Mouse (Mus musculus) stomach, postnatal 0 days (tissue): ENCODE results near the gene Ifi211. TPM values are rescaled to one million over a fixed set of nuclear protein-coding genes. Genes with fewer than 3 reads are reported as not detected.
"Not testable (repeated sequence)": the region's sequence is repeated elsewhere in the genome, so short reads cannot be mapped to it uniquely, and the experiment has no call there.

Experiments used
- ATAC-seq: fragments of 200-750 bp; cut with Nextera tagmentation; 2 replicates; pipeline ENCODE4 v1.8.0; 2017; ENCODE audit not compliant: low FRiP score, low TSS enrichment
- DNase-seq: peaks from one replicate; pipeline ENCODE4 v3.0.0-alpha.2; 2016; ENCODE audit warnings: low spot score
- H3K27ac ChIP-seq: fragments of 300-500 bp; sonication (generic); replicated peaks from 2 replicates; pipeline ENCODE4 v1.5.1; 2014; ENCODE audit warnings: mild to moderate bottlenecking, control low read depth
- H3K27me3 ChIP-seq: fragments of 300-500 bp; sonication (generic); 2 replicates; pipeline ENCODE4 v1.6.1; 2014; ENCODE audit warnings: low read length; ENCODE audit not compliant: control insufficient read depth, insufficient read depth
- H3K36me3 ChIP-seq: fragments of 300-500 bp; sonication (generic); 2 replicates; pipeline ENCODE4 v1.6.1; 2014; ENCODE audit warnings: low read length, mixed read lengths; ENCODE audit not compliant: control insufficient read depth, insufficient read depth
- H3K4me1 ChIP-seq: fragments of 300-500 bp; sonication (generic); replicated peaks from 2 replicates; pipeline ENCODE4 v1.6.1; 2014; ENCODE audit warnings: antibody characterized with exemption; ENCODE audit not compliant: control insufficient read depth, insufficient read depth
- H3K4me2 ChIP-seq: fragments of 300-500 bp; sonication (generic); replicated peaks from 2 replicates; pipeline ENCODE4 v1.6.1; 2014; ENCODE audit warnings: low read depth, mild to moderate bottlenecking, control low read depth, moderate library complexity
- H3K4me3 ChIP-seq: fragments of 300-500 bp; sonication (generic); 2 replicates; pipeline ENCODE4 v1.5.1; 2014; ENCODE audit warnings: low read depth, low read length, control low read depth
- H3K9ac ChIP-seq: fragments of 300-500 bp; sonication (generic); 2 replicates; pipeline ENCODE4 v1.6.1; 2014; ENCODE audit warnings: mild to moderate bottlenecking, low read length, control low read depth, mixed read lengths
- H3K9me3 ChIP-seq: fragments of 300-500 bp; sonication (generic); 2 replicates; pipeline ENCODE4 v1.6.1; 2016; ENCODE audit warnings: low read length; ENCODE audit not compliant: control insufficient read depth
- CTCF ChIP-seq: IDR thresholded peaks from 2 replicates; pipeline ENCODE4 v1.5.1; 2016; ENCODE audit warnings: antibody characterized with exemption, low read depth, mild to moderate bottlenecking, moderate library complexity
- EP300 ChIP-seq: optimal IDR thresholded peaks from 2 replicates; pipeline ENCODE3; 2016; ENCODE audit warnings: antibody characterized with exemption
- WGBS: fragments of 180-500 bp; shearing (Covaris S2); extraction: QIAGEN DNeasy Blood & Tissue Kit; methylation state at CpG from one replicate; pipeline ENCODE4 v1.1.7; 2014; 5-methylcytosine and 5-hydroxymethylcytosine counted together
- polyA plus RNA-seq: library from polyadenylated mRNA; unstranded; fragments of >200 nt; fragmentation: Nextera tagmentation; extraction: Ambion mirVana; gene quantifications from 2 replicates; pipeline ENCODE4 v1.2.1, GENCODE M21; 2015

Ifi211 gene
- polyA plus RNA-seq, 1 experiment from 2014 or later = 1.4 TPM

GRCm38 (mm10) chr1:173941924-173942779, 29.3 kb upstream of the Ifi211 start, which contains the start of the genes Mndal and Ifi203:
Gene Mndal, minus strand, starts transcription at chr1:173942491.
Gene Ifi203, minus strand, starts transcription at chr1:173942672.
- ATAC-seq, H3K4me2 ChIP-seq, H3K4me1 ChIP-seq, H3K36me3 ChIP-seq, DNase-seq, H3K27ac ChIP-seq, H3K27me3 ChIP-seq, H3K9me3 ChIP-seq, H3K4me3 ChIP-seq, H3K9ac ChIP-seq: not testable (repeated sequence)
- 37% methylated on average over 3 of the region's 3 CpGs for WGBS

- not testable (repeated sequence) for DNase-seq, ATAC-seq, H3K36me3 ChIP-seq, H3K4me1 ChIP-seq, H3K27me3 ChIP-seq, H3K9ac ChIP-seq, H3K9me3 ChIP-seq, H3K4me3 ChIP-seq, H3K4me2 ChIP-seq, H3K27ac ChIP-seq
- WGBS = 75% methylated on average over 2 of the region's 2 CpGs
Observed at GRCm38 (mm10) chr1:173941522-173941921, 28.7 kb upstream of the Ifi211 start.

- not testable (repeated sequence) for H3K4me2 ChIP-seq, H3K27me3 ChIP-seq, H3K27ac ChIP-seq, H3K4me1 ChIP-seq, H3K9me3 ChIP-seq, H3K4me3 ChIP-seq, DNase-seq, ATAC-seq, H3K9ac ChIP-seq, H3K36me3 ChIP-seq
- 80% methylated on average over 2 of the region's 3 CpGs for WGBS
Observed at GRCm38 (mm10) chr1:173919279-173919678, 6.4 kb upstream of the Ifi211 start.

- Histone ChIP-seq H3K27me3 (no peaks in the 10 kb centered on the region), H3K9me3 (no peaks in the 10 kb centered on the region), H3K4me3 (no peak overlapping the region), H3K36me3 (no peaks in the 10 kb centered on the region), H3K9ac (no peak overlapping the region), H3K4me2 (no peak overlapping the region), H3K27ac (no peak overlapping the region), H3K4me1 (no peaks in the 10 kb centered on the region)
- DNase-seq = no peak
- ATAC-seq = no peak
- no peak for TF ChIP-seq CTCF
- no peak for TF ChIP-seq EP300
- WGBS = 70% methylated on average over 2 of the region's 2 CpGs
Observed at GRCm38 (mm10) chr1:173914559-173914958, 1.7 kb upstream of the Ifi211 start.

GRCm38 (mm10) chr1:173913256-173913791, 478 bp upstream of the Ifi211 start:
- H3K27me3 ChIP-seq, H3K4me3 ChIP-seq, H3K27ac ChIP-seq, H3K9ac ChIP-seq, H3K4me2 ChIP-seq, H3K9me3 ChIP-seq, ATAC-seq, DNase-seq, H3K4me1 ChIP-seq, H3K36me3 ChIP-seq: not testable (repeated sequence)

- DNase-seq (no peak), ATAC-seq (no peak)
- Histone ChIP-seq H3K27ac (no peak overlapping the region), H3K4me3 (no peak overlapping the region), H3K4me1 (no peaks in the 10 kb centered on the region), H3K9me3 (no peaks in the 10 kb centered on the region), H3K36me3 (no peaks in the 10 kb centered on the region), H3K9ac (no peak overlapping the region), H3K27me3 (no peaks in the 10 kb centered on the region), H3K4me2 (no peak overlapping the region)
- WGBS = 83% methylated on average over 2 of the region's 2 CpGs
- TF ChIP-seq EP300 (no peak), CTCF (no peak)
Observed at GRCm38 (mm10) chr1:173911808-173912464, 910 bp downstream of the Ifi211 start.

GRCm38 (mm10) chr1:173908390-173908789, 4.5 kb downstream of the Ifi211 start:
- not testable (repeated sequence) for H3K4me2 ChIP-seq, H3K4me1 ChIP-seq, H3K27ac ChIP-seq, H3K9me3 ChIP-seq, H3K9ac ChIP-seq, H3K36me3 ChIP-seq, H3K4me3 ChIP-seq, ATAC-seq, DNase-seq, H3K27me3 ChIP-seq

GRCm38 (mm10) chr1:173905885-173906284, 7.0 kb downstream of the Ifi211 start:
- WGBS = 83% methylated on average over 4 of the region's 4 CpGs
- not testable (repeated sequence) for ATAC-seq, H3K27me3 ChIP-seq, H3K4me3 ChIP-seq, H3K36me3 ChIP-seq, H3K4me1 ChIP-seq, DNase-seq, H3K27ac ChIP-seq, H3K4me2 ChIP-seq, H3K9ac ChIP-seq, H3K9me3 ChIP-seq
